Mouse (Mus musculus): Measurements from ENCODE around the gene Fndc3b.

DNA sequence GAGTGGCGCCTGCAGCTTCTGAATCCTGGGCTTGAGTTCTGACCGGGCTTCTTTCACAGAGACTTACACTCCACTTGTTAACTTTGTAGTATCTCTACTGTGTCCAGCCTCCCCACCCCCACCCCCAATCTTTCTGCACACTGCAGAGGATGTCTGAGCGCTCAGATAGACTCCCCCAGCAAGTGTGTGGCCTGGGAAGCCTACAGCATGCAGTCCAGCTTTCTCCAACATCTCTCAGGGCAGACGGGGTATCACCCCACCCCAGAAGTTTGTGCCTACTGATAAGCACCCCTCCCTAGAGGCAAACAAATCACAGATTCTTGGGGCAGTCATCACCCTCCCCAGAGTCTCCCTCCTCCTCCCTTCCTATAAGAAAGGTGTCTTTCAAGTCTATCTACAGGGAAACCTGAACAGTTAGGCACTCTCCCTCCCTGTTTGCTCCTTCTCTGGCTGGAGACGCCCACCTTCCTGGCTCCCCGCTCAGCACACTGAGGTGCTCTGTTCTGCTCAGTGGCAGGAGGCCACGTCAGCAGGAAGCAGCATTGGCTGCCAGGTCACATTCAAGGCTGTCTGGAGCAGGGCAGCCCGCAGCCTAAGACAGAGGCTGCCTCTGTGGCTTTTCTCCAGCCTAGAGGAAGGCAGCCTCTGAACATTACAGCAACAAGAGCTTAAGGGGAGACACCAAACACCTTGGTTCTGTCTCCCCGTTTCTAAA is 103.9 kb downstream of the Fndc3b start:
- no peak for TF ChIP-seq TAL1 (IDR thresholded peaks at IDR 0.05; ENCODE audit: low read length)
- TF ChIP-seq GATA1 (IDR thresholded peaks at IDR 0.05; ENCODE audit: low read length) = no peak
